Mouse (Mus musculus) CH12.LX (cell line): ENCODE results near the gene Slc6a4. TPM values are rescaled to one million over a fixed set of nuclear protein-coding genes. Genes with fewer than 3 reads are reported as not detected.

Experiments
- DNase-seq: peaks from one replicate; pipeline ENCODE4 v3.0.0-alpha.2; 2013; ENCODE audit errors: extremely low read depth
- H3K27ac ChIP-seq: 2 replicates; pipeline ENCODE4 v1.5.1; 2012; ENCODE audit warnings: low read depth, mild to moderate bottlenecking, control low read depth, moderate library complexity; ENCODE audit not compliant: insufficient read depth
- H3K27me3 ChIP-seq: replicated peaks from 2 replicates; pipeline ENCODE3; 2012; ENCODE audit warnings: inconsistent platforms
- H3K36me3 ChIP-seq, 2 experiments: replicated peaks in 1 of 2; 2 replicates each; pipeline versions ENCODE3 to v1.6.1; 2012; ENCODE audit warnings: inconsistent platforms in 1 of 2, low read length in 1 of 2, mild to moderate bottlenecking in 1 of 2, mixed read lengths in 1 of 2, moderate library complexity in 1 of 2; ENCODE audit not compliant: control insufficient read depth in 1 of 2, insufficient read depth in 1 of 2
- H3K4me1 ChIP-seq, 2 experiments: 2 replicates each; pipeline ENCODE4 v1.6.1; 2012; ENCODE audit warnings: inconsistent platforms in 1 of 2, moderate library complexity in 1 of 2; ENCODE audit not compliant: insufficient read depth in 2 of 2, control insufficient read depth in 1 of 2
- H3K4me2 ChIP-seq: 2 replicates; pipeline ENCODE4 v1.6.1; 2012; ENCODE audit warnings: low read depth, mild to moderate bottlenecking, control low read depth; ENCODE audit not compliant: poor library complexity, insufficient read depth, severe bottlenecking
- H3K4me3 ChIP-seq, 3 experiments: fragments of 150-350 bp in 1 of 3; sonication (generic) in 1 of 3; replicated peaks in 1 of 3; 2 replicates each; pipeline versions ENCODE3 to v1.5.1; 2011 to 2012; ENCODE audit warnings: low read depth in 2 of 3, low read length in 2 of 3, mild to moderate bottlenecking in 2 of 3, moderate library complexity in 2 of 3, control low read depth in 1 of 3, improper control_type of control experiment in 1 of 3, inconsistent platforms in 1 of 3, mixed read lengths in 1 of 3; ENCODE audit not compliant: poor library complexity in 1 of 3
- H3K79me2 ChIP-seq: replicated peaks from 2 replicates; pipeline ENCODE4 v1.6.1; 2012; ENCODE audit warnings: mild to moderate bottlenecking, moderate library complexity; ENCODE audit not compliant: control insufficient read depth, poor library complexity, insufficient read depth, severe bottlenecking; ENCODE audit errors: extremely low read depth
- H3K9ac ChIP-seq: 2 replicates; pipeline ENCODE4 v1.6.1; 2012; ENCODE audit warnings: low read depth, mild to moderate bottlenecking, control low read depth, moderate library complexity; ENCODE audit not compliant: insufficient read depth
- H3K9me3 ChIP-seq: replicated peaks from 2 replicates; pipeline ENCODE3; 2012; ENCODE audit warnings: low read length, inconsistent platforms, mixed read lengths
- BHLHE40 ChIP-seq: IDR thresholded peaks from 2 replicates; pipeline ENCODE4 v1.6.1; 2011; ENCODE audit warnings: mild to moderate bottlenecking, low read depth, low read length, improper control_type of control experiment
- CHD1 ChIP-seq: IDR thresholded peaks from 2 replicates; pipeline ENCODE4 v1.6.1; 2012; ENCODE audit warnings: low read depth, low read length, improper control_type of control experiment, inconsistent platforms
- E2F4 ChIP-seq: IDR thresholded peaks from 2 replicates; pipeline ENCODE4 v1.6.1; 2011; ENCODE audit warnings: low read depth, low read length, improper control_type of control experiment; ENCODE audit not compliant: insufficient replicate concordance
- ELF1 ChIP-seq: IDR thresholded peaks from 2 replicates; pipeline ENCODE4 v1.6.1; 2014; ENCODE audit warnings: low read depth, mild to moderate bottlenecking, inconsistent platforms, low read length, improper control_type of control experiment
- EP300 ChIP-seq: IDR thresholded peaks from 2 replicates; pipeline ENCODE4 v1.6.1; 2011; ENCODE audit warnings: low read length, improper control_type of control experiment
- ETS1 ChIP-seq: conservative IDR thresholded peaks from 2 replicates; pipeline ENCODE4 v1.6.1; 2012; ENCODE audit warnings: low read depth, mild to moderate bottlenecking, inconsistent platforms, low read length, improper control_type of control experiment, moderate library complexity
- GABPA ChIP-seq: IDR thresholded peaks from 2 replicates; pipeline ENCODE4 v1.6.1; 2012; ENCODE audit warnings: low read depth, low read length, improper control_type of control experiment, inconsistent platforms; ENCODE audit not compliant: insufficient replicate concordance
- HCFC1 ChIP-seq: IDR thresholded peaks from 2 replicates; pipeline ENCODE4 v1.6.1; 2012; ENCODE audit warnings: low read depth, mild to moderate bottlenecking, inconsistent platforms, low read length, improper control_type of control experiment
- IRF4 ChIP-seq: IDR thresholded peaks from 2 replicates; pipeline ENCODE4 v1.6.1; 2014; ENCODE audit warnings: low read depth, mild to moderate bottlenecking, inconsistent platforms, low read length, improper control_type of control experiment
- JUND ChIP-seq: conservative IDR thresholded peaks from 2 replicates; pipeline ENCODE4 v1.6.1; 2011; ENCODE audit warnings: low read depth, low read length, improper control_type of control experiment
- KAT2A ChIP-seq: IDR thresholded peaks from 2 replicates; pipeline ENCODE4 v1.6.1; 2012; ENCODE audit warnings: low read length, improper control_type of control experiment, inconsistent platforms; ENCODE audit not compliant: insufficient replicate concordance
- MAFK ChIP-seq: IDR thresholded peaks from 2 replicates; pipeline ENCODE4 v1.6.1; 2011; ENCODE audit warnings: low read length, improper control_type of control experiment; ENCODE audit not compliant: insufficient replicate concordance
- MAX ChIP-seq: IDR thresholded peaks from 2 replicates; pipeline ENCODE4 v1.6.1; 2011; ENCODE audit warnings: low read length, improper control_type of control experiment
- MAZ ChIP-seq: IDR thresholded peaks from 2 replicates; pipeline ENCODE4 v1.6.1; 2012; ENCODE audit warnings: low read depth, mild to moderate bottlenecking, inconsistent platforms, low read length, improper control_type of control experiment, moderate library complexity
- MXI1 ChIP-seq: IDR thresholded peaks from 2 replicates; pipeline ENCODE4 v1.6.1; 2011; ENCODE audit warnings: mild to moderate bottlenecking, low read depth, low read length, improper control_type of control experiment
- NELFE ChIP-seq: IDR thresholded peaks from 2 replicates; pipeline ENCODE4 v1.6.1; 2011; ENCODE audit warnings: low read depth, low read length, improper control_type of control experiment
- NRF1 ChIP-seq: IDR thresholded peaks from 2 replicates; pipeline ENCODE4 v1.6.1; 2014; ENCODE audit warnings: low read depth, mild to moderate bottlenecking, inconsistent platforms, low read length, improper control_type of control experiment, moderate library complexity
- POLR2A ChIP-seq: IDR thresholded peaks from 2 replicates; pipeline ENCODE4 v1.6.1; 2011; ENCODE audit warnings: low read depth, mild to moderate bottlenecking, improper control_type of control experiment, low read length
- RAD21 ChIP-seq: IDR thresholded peaks from 2 replicates; pipeline ENCODE4 v1.6.1; 2011; ENCODE audit warnings: low read depth, mild to moderate bottlenecking, low read length, improper control_type of control experiment, moderate library complexity
- SIN3A ChIP-seq: IDR thresholded peaks from 2 replicates; pipeline ENCODE4 v1.6.1; 2012; ENCODE audit warnings: low read length, improper control_type of control experiment, inconsistent platforms
- SMC3 ChIP-seq: IDR thresholded peaks from 2 replicates; pipeline ENCODE4 v1.6.1; 2011; ENCODE audit warnings: low read depth, low read length, improper control_type of control experiment
- TCF12 ChIP-seq: IDR thresholded peaks from 2 replicates; pipeline ENCODE4 v1.6.1; 2014; ENCODE audit warnings: low read depth, mild to moderate bottlenecking, inconsistent platforms, low read length, improper control_type of control experiment
- USF1 ChIP-seq: IDR thresholded peaks from 2 replicates; pipeline ENCODE4 v1.6.1; 2014; ENCODE audit warnings: low read depth, mild to moderate bottlenecking, inconsistent platforms, low read length, improper control_type of control experiment
- ZC3H11A ChIP-seq: IDR thresholded peaks from 2 replicates; pipeline ENCODE4 v1.6.1; 2012; ENCODE audit warnings: low read depth, mild to moderate bottlenecking, inconsistent platforms, low read length, improper control_type of control experiment
- ZMIZ1 ChIP-seq: IDR thresholded peaks from 2 replicates; pipeline ENCODE4 v1.6.1; 2012; ENCODE audit warnings: low read depth, mild to moderate bottlenecking, inconsistent platforms, low read length, improper control_type of control experiment
- dilution Hi-C: fragments of 300-500 bp; cut with MboI; formaldehyde crosslinking; loops from 2 replicates; pipeline ENCODE4 v1.14.3; 2020; ENCODE audit warnings: low sequenced_read_pairs; ENCODE audit not compliant: extremely low pct_unique_long_range_greater_than_20kb, extremely low pct_ligation_motif_present
- in situ Hi-C: fragments of 300-500 bp; cut with MboI; formaldehyde crosslinking; loops from 3 replicates; pipeline ENCODE4 v1.14.3; 2019; ENCODE audit warnings: low sequenced_read_pairs, low pct_ligation_motif_present, low pct_unique_long_range_greater_than_20kb, mixed read lengths
- polyA plus RNA-seq: library from polyadenylated mRNA; unstranded; fragments of >175 nt; gene quantifications from 2 replicates; pipeline ENCODE4 v1.2.1, GENCODE M21; 2012; ENCODE audit warnings: low read depth; ENCODE audit not compliant: insufficient read length
- total RNA-seq, 2 experiments: library from RNA; depleted of rRNA; stranded (reverse); fragments of 300-350 nt in 1 of 2; fragments of >200 nt in 1 of 2; gene quantifications; 2 replicates each; pipeline ENCODE4 v1.2.3; 2012 to 2014

The Slc6a4 gene
- total and polyA plus RNA-seq, 3 experiments, result not detected

DNA sequence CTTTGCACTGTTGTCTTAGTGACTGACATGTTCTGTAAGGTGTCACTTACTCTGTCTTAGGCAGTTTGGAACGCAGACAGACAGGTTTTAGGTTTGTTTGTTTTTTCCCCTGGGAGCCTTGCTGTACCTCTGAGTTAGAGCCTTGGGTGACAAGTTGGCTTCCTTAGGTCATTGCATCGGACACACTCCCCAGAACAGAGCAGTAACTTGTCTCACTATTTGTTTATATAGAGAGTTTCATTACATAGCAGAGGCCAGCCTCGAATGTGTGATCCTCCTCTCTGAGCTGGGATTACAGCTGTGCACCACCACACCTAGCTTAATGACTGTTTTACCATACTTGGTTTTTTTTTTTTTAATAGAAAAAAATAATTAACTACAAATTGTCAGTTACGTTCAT lies 16.0 kb upstream of the Slc6a4 start:
- Histone ChIP-seq H3K9me3 (no peaks in the 10 kb centered on the region), H3K4me2 (no peak overlapping the region), H3K9ac (no peak overlapping the region), H3K4me1 (no peaks in the 10 kb centered on the region), H3K27me3 (no peaks in the 10 kb centered on the region), H3K36me3 (peaks cover 71 to 93% of the 10 kb centered on the region in 2 experiments), H3K79me2 (no peaks in the 10 kb centered on the region), H3K4me3 (no peak overlapping the region), H3K27ac (no peak overlapping the region)
- dilution Hi-C loops, result no loop called here
- TF ChIP-seq IRF4 (no peak), E2F4 (no peak), EP300 (no peak), MAX (no peak), GABPA (no peak), USF1 (no peak), MXI1 (no peak), POLR2A (no peak), NRF1 (no peak), RAD21 (no peak), BHLHE40 (no peak), ZMIZ1 (no peak), TCF12 (no peak), NELFE (no peak)
- DNase-seq, result no peak
- in situ Hi-C loops, result loop anchor here (25.0 kb wide), 1 partner anchor 480 kb away; the partner anchor contains the start of gene Coro6

DNA sequence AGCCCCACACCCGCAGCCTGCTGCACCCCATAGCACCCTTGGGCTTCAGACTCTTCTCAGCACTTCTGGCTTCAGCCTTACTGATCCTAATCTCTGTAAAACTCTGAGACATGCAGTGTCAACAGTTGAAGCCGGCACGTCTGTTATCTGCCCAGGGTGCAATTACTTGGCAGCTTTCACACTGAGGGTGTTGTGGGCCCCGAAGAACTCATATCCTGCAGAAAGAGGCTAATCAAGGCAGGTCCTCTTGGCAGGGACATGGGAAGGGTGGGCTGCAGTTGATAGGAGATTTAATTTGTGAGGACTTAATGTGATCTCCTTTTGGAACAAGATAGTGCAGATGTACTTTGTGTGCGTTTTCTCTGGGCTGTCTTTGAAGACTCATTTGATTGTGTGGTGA lies 14.8 kb upstream of the Slc6a4 start:
- dilution Hi-C loops (no loop called here), in situ Hi-C loops (loop anchor here (25.0 kb wide), 1 partner anchor 479 kb away; the partner anchor contains the start of gene Coro6)
- Histone ChIP-seq H3K27me3 (no peaks in the 10 kb centered on the region), H3K79me2 (no peaks in the 10 kb centered on the region), H3K9me3 (no peaks in the 10 kb centered on the region), H3K4me1 (peaks cover 0 to 3% of the 10 kb centered on the region in 2 experiments; a peak in 1 of 4 replicates), H3K9ac (no peak overlapping the region), H3K27ac (no peak overlapping the region), H3K4me3 (no peak overlapping the region), H3K36me3 (peaks cover 71 to 93% of the 10 kb centered on the region in 2 experiments), H3K4me2 (no peak overlapping the region)
- no peak for TF ChIP-seq MAFK
- TF ChIP-seq NELFE, result no peak
- no peak for TF ChIP-seq JUND
- TF ChIP-seq RAD21, result no peak
- no peak for TF ChIP-seq EP300
- no peak for TF ChIP-seq ETS1
- TF ChIP-seq ELF1, result no peak
- no peak for TF ChIP-seq MAZ
- TF ChIP-seq MAX, result no peak
- TF ChIP-seq USF1, result no peak
- TF ChIP-seq SIN3A, result no peak
- no peak for TF ChIP-seq ZMIZ1
- TF ChIP-seq HCFC1, result no peak
- TF ChIP-seq CHD1, result no peak
- no peak for TF ChIP-seq KAT2A
- TF ChIP-seq MXI1, result no peak
- TF ChIP-seq ZC3H11A, result no peak
- no peak for TF ChIP-seq SMC3
- DNase-seq, result no peak
